14 mouse cellular contexts compared by ENCODE assay signal in genomic region chr10:69348206-69348605, GRCm38 (mm10). TPM values are rescaled to one million over a fixed set of nuclear protein-coding genes. Genes with fewer than 3 reads are reported as not detected.
DNase-seq lines count a peak whose midpoint lies in the region; ATAC-seq lines count a peak whose summit lies in the region.
"Had no signal": no experiment of that assay in that cellular context is flagged by ENCODE, and none has a peak within 500 bp of the region (broad histone marks: within the 10 kb centered on the region; RNA-seq: fewer than 3 reads in every experiment).

No protein-coding gene starts in this region.

- no peaks in the 10 kb centered on the region for H3K9me3 ChIP-seq in limb, embryonic 13.5 days
- H3K9me3 ChIP-seq: G1E; kidney, embryonic 15.5 days; limb, embryonic 15.5 days had no signal

- WGBS in limb, embryonic 13.5 days, result 54% methylated on average over 8 of the region's 8 CpGs

- no peak overlapping the region for H3K27ac ChIP-seq in limb, embryonic 13.5 days
- H3K27ac ChIP-seq: kidney, embryonic 15.5 days; limb, embryonic 15.5 days had no signal

- no peak for ATAC-seq in limb, embryonic 13.5 days (ENCODE audit: low FRiP score, low read depth)
- ATAC-seq: hindbrain, embryonic 16.5 days had no signal

- H3K9ac ChIP-seq in limb, embryonic 13.5 days, result peak overlapping the region; percentile 35; the same call in 1 of the 2 replicates
- H3K9ac ChIP-seq: kidney, embryonic 15.5 days had no signal

- peak; percentile 17 to 37 for DNase-seq in heart, postnatal 10 days
- no peak for DNase-seq in heart, postnatal 25 days (ENCODE audit: low spot score)
- peak; percentile 51 for DNase-seq in NIH3T3 (ENCODE audit: low read depth)
- peak; percentile 54 for DNase-seq in embryo, embryonic 10.5 days (ENCODE audit: low spot score)
- DNase-seq in spleen, postnatal 14 days (ENCODE audit: low spot score in 2 of 2), result no peak
- DNase-seq in right cerebral cortex, adult 2 months (ENCODE audit: low spot score in 2 of 2), result no peak
- DNase-seq: adrenal gland, postnatal 36 days had no signal

- intact Hi-C loops in heart, postnatal 10 days (cut with DNase I), result no loop called here
- intact Hi-C loops in heart, postnatal 25 days (cut with DNase I), result no loop called here

- no peak overlapping the region for H3K4me3 ChIP-seq in limb, embryonic 13.5 days
- H3K4me3 ChIP-seq: kidney, embryonic 15.5 days; limb, embryonic 15.5 days had no signal

- H3K27me3 ChIP-seq in limb, embryonic 13.5 days, result no peaks in the 10 kb centered on the region
- H3K27me3 ChIP-seq: kidney, embryonic 15.5 days; limb, embryonic 15.5 days had no signal

- peak overlapping the region; percentile 85 for H3K4me2 ChIP-seq in limb, embryonic 13.5 days (replicated peaks)
- H3K4me2 ChIP-seq: limb, embryonic 15.5 days had no signal

- peaks cover 72% of the 10 kb centered on the region for H3K36me3 ChIP-seq in limb, embryonic 13.5 days

- H3K4me1 ChIP-seq in limb, embryonic 13.5 days, result peaks cover 55% of the 10 kb centered on the region

RNA-seq across cellular contexts. Expression of gene Cdk1, which starts 4.5 kb away (rescaled TPM):
- total RNA-seq in heart, postnatal 10 days (2021), result 10 to 100 TPM; 40.3 to 40.8 TPM
- total RNA-seq in heart, postnatal 25 days (2021), result 1 to 10 TPM; 2.2 to 2.8 TPM
- 396 and 444 TPM in 2 replicates for polyA plus RNA-seq in limb, embryonic 13.5 days (2015; fragmentation: Nextera tagmentation; extraction: Ambion mirVana)
- total RNA-seq: gastrocnemius, adult 18-20 months; left cerebral cortex, adult 18-20 months had no signal

RNA-seq across cellular contexts. Expression of gene Ank3, which starts 50.4 kb away (rescaled TPM):
- total RNA-seq in heart, postnatal 10 days (2021), result 10 to 100 TPM; 58.0 to 76.6 TPM
- 10 to 100 TPM; 77.8 to 89.0 TPM for total RNA-seq in heart, postnatal 25 days (2021)
- polyA plus RNA-seq in limb, embryonic 13.5 days (2015; fragmentation: Nextera tagmentation; extraction: Ambion mirVana), result 26.2 and 28.0 TPM in 2 replicates
- polyA plus RNA-seq: G1E had no signal

Comparison
In these comparisons a context has a peak if more than half of its experiments do, and no peak if none do; other contexts are left out.
1. DNase-seq: peak in heart, postnatal 10 days (2 of 2), NIH3T3 (single experiment) and embryo, embryonic 10.5 days (single experiment); none in heart, postnatal 25 days (single experiment), spleen, postnatal 14 days (0 of 2) and right cerebral cortex, adult 2 months (0 of 2).
2. RNA of gene Cdk1, which starts 4.5 kb away (total RNA-seq): 40.3 to 40.8 TPM in heart, postnatal 10 days; 2.2 to 2.8 TPM in heart, postnatal 25 days; every median in the first group is over 10 times any median in the second.